ENCODE assay signal across 8 mouse cellular contexts in the genomic region with DNA sequence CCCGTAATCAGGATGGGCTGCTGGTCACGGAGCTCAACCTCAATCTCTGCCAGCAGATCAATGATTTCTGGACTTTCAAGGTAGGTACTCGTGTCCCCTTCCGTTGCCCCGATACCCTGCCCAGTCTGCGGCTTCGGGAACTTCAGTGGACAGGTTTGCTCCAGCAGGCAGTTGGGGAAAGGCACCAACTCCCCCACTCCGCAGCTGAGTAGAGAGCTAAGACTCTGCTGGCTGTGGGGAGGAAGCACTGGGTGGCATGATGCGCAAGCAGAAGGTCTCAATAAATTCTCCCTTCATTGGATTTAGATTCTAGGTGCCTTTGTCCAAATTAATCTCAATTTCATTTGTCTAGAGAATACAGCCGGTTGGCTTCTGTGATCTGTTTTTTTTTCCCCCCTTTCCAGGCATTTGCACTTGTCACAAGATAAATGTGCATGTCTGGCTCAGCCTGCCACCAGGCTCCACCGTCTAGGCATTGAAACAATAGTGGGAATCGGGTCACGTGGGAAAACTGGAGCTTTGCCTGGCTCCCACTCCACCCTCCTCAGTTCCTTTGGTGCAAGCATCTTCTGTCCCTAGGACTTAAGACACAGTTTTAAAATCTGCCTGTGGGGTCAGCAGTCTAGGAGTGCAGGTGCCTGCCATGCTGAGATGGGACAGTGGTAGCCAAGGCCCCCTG. TPM values are rescaled to one million over a fixed set of nuclear protein-coding genes. Genes with fewer than 3 reads are reported as not detected.
DNase-seq lines count a peak whose midpoint lies in the region; ATAC-seq lines count a peak whose summit lies in the region.

No protein-coding gene starts in this region.

- no peak for ATAC-seq in cerebellum, adult (ENCODE audit: insufficient number of reproducible peaks, low FRiP score, low TSS enrichment)

- peak; percentile 61 to 72 for DNase-seq in cerebellum, postnatal 10 days
- peak; percentile 31 for DNase-seq in right cerebral cortex, postnatal 14 days
- DNase-seq in right cerebral cortex, postnatal 36 days (ENCODE audit: low spot score in 2 of 2): no peak
- DNase-seq in kidney, adult 8-10 months: peak; percentile 76 to 77
- peak; percentile 86 for DNase-seq in lung, postnatal 36 days
- no peak for DNase-seq in urinary bladder, postnatal 14 days (ENCODE audit: low spot score)
- DNase-seq in thymus, postnatal 0 days (ENCODE audit: low spot score): no peak

RNA-seq across cellular contexts. Expression of a gene that starts 37.4 kb away (rescaled TPM):
- polyA plus RNA-seq in thymus, postnatal 0 days (2015; fragmentation: Nextera tagmentation; extraction: Ambion mirVana): 0.42 and 0.55 TPM in 2 replicates

Comparison
In these comparisons a context has a peak if more than half of its experiments do, and no peak if none do; other contexts are left out.
1. DNase-seq: peak in cerebellum, postnatal 10 days (2 of 2), right cerebral cortex, postnatal 14 days (single experiment), kidney, adult 8-10 months (2 of 2) and lung, postnatal 36 days (single experiment); none in right cerebral cortex, postnatal 36 days (0 of 2), urinary bladder, postnatal 14 days (single experiment) and thymus, postnatal 0 days (single experiment).